Mouse (Mus musculus) layer of hippocampus, postnatal 36 days (tissue): ENCODE data around the gene Galnt6. TPM values are rescaled to one million over a fixed set of nuclear protein-coding genes. Genes with fewer than 3 reads are reported as not detected.

Experiments used
- DNase-seq, 2 experiments: peaks; one replicate each; pipeline ENCODE4 v3.0.0; 2022
- total RNA-seq, 2 experiments: library from RNA; stranded (reverse); gene quantifications; 2 replicates each; pipeline ENCODE4 v1.2.3; 2021

The Galnt6 gene
- total RNA-seq, 2 experiments from 2014 or later = 5.5 to 6.0 TPM

- no peak for DNase-seq
Observed at GRCm38 (mm10) chr15:100719217-100719616, 10.0 kb downstream of the Galnt6 start.

- no peak for DNase-seq
Observed at GRCm38 (mm10) chr15:100718572-100718971, 10.6 kb downstream of the Galnt6 start.

GRCm38 (mm10) chr15:100717933-100718332, 11.2 kb downstream of the Galnt6 start:
- no peak for DNase-seq

GRCm38 (mm10) chr15:100715399-100715993, 13.7 kb downstream of the Galnt6 start:
- DNase-seq = no peak

- DNase-seq = no peak
Observed at GRCm38 (mm10) chr15:100714470-100714869, 14.7 kb downstream of the Galnt6 start.

GRCm38 (mm10) chr15:100710838-100711237, 18.3 kb downstream of the Galnt6 start:
- no peak for DNase-seq

GRCm38 (mm10) chr15:100708433-100709078, 20.6 kb downstream of the Galnt6 start:
- DNase-seq = no peak

- DNase-seq = no peak
Observed at GRCm38 (mm10) chr15:100706226-100706625, 22.9 kb downstream of the Galnt6 start.

GRCm38 (mm10) chr15:100705376-100705775, 23.8 kb downstream of the Galnt6 start:
- DNase-seq = no peak

GRCm38 (mm10) chr15:100703913-100704312, 25.3 kb downstream of the Galnt6 start:
- DNase-seq = no peak

- DNase-seq = no peak
Observed at GRCm38 (mm10) chr15:100701856-100702255, 27.3 kb downstream of the Galnt6 start.

- DNase-seq = peak; percentile 37 to 48
Observed at GRCm38 (mm10) chr15:100701108-100701507, 28.1 kb downstream of the Galnt6 start.

GRCm38 (mm10) chr15:100700424-100700823, 28.8 kb downstream of the Galnt6 start:
- DNase-seq = no peak

GRCm38 (mm10) chr15:100699386-100699785, 29.8 kb downstream of the Galnt6 start:
- DNase-seq = no peak

- no peak for DNase-seq
Observed at GRCm38 (mm10) chr15:100698078-100698477, 31.1 kb downstream of the Galnt6 start.

GRCm38 (mm10) chr15:100694406-100694805, 34.8 kb downstream of the Galnt6 start:
- no peak for DNase-seq

GRCm38 (mm10) chr15:100691990-100692389, 37.2 kb downstream of the Galnt6 start:
- no peak for DNase-seq

- no peak for DNase-seq
Observed at GRCm38 (mm10) chr15:100687430-100687971, 41.7 kb downstream of the Galnt6 start, which contains the start of gene Cela1. Gene Cela1 (minus strand): TSS chr15:100687921.

GRCm38 (mm10) chr15:100686989-100687388, 42.2 kb downstream of the Galnt6 start:
- no peak for DNase-seq

- no peak for DNase-seq
Observed at GRCm38 (mm10) chr15:100686434-100686833, 42.7 kb downstream of the Galnt6 start.

- no peak for DNase-seq
Observed at GRCm38 (mm10) chr15:100685849-100686248, 43.3 kb downstream of the Galnt6 start.

GRCm38 (mm10) chr15:100685255-100685654, 43.9 kb downstream of the Galnt6 start:
- no peak for DNase-seq

GRCm38 (mm10) chr15:100684450-100684849, 44.7 kb downstream of the Galnt6 start:
- no peak for DNase-seq

GRCm38 (mm10) chr15:100683041-100683440, 46.1 kb downstream of the Galnt6 start:
- peak; percentile 67 to 72 for DNase-seq
